Mouse (Mus musculus): ENCODE measurements around the gene Auts2.

- TF ChIP-seq POLR2A (IDR thresholded peaks at IDR 0.05; ENCODE audit: borderline replicate concordance, low read depth, low read length) (no peak), CTCF (IDR thresholded peaks at IDR 0.05; ENCODE audit: low read depth, low read length) (no peak)
Measured at GRCm38 (mm10) chr5:131819251-131819691, 723.9 kb downstream of the Auts2 start.

Data from bone marrow macrophage, adult 2 months (primary cell).